8 mouse cellular contexts compared by ENCODE assay signal in genomic region chr13:34342286-34342890, GRCm38 (mm10). TPM values are rescaled to one million over a fixed set of nuclear protein-coding genes. Genes with fewer than 3 reads are reported as not detected.
A peak's percentile ranks its signal among the peaks of the same experiment; 100 is the strongest.
DNase-seq lines count a peak whose midpoint lies in the region; ATAC-seq and TF ChIP-seq lines count a peak whose summit lies in the region.

No protein-coding gene starts in this region.

- TF ChIP-seq CTCF in liver, embryonic 14.5 days (IDR thresholded peaks at IDR 0.05; ENCODE audit: low read depth) = no peak
- TF ChIP-seq CTCF in stomach, postnatal 0 days (IDR thresholded peaks at IDR 0.05; ENCODE audit: low read depth) = no peak

- peak overlapping the region; percentile 82 for H3K27ac ChIP-seq in liver, embryonic 14.5 days
- H3K27ac ChIP-seq in stomach, postnatal 0 days (replicated peaks) = no peak overlapping the region

- DNase-seq in frontal cortex, postnatal 10 days (ENCODE audit: low spot score in 2 of 2) = no peak
- DNase-seq in right cerebral cortex, postnatal 10 days (ENCODE audit: low spot score in 2 of 2) = peak; percentile 40 to 52
- DNase-seq in right cerebral cortex, postnatal 36 days (ENCODE audit: low spot score in 2 of 2) = no peak
- DNase-seq in liver, embryonic 14.5 days (ENCODE audit: low read depth in 3 of 3, low spot score in 3 of 3) = no peak
- DNase-seq in stomach, postnatal 0 days (ENCODE audit: low spot score) = no peak
- no peak for DNase-seq in natural killer cell, adult 2 months (ENCODE audit: low spot score in 2 of 2)
- no peak for DNase-seq in frontal cortex, postnatal 25 days (ENCODE audit: low spot score in 2 of 2)

- no peaks in the 10 kb centered on the region for H3K9me3 ChIP-seq in liver, embryonic 14.5 days (ENCODE audit: control insufficient read depth, low read length)
- no peaks in the 10 kb centered on the region for H3K9me3 ChIP-seq in stomach, postnatal 0 days (ENCODE audit: control insufficient read depth, low read length)

- peak overlapping the region; percentile 80 to 97 for H3K4me3 ChIP-seq in liver, embryonic 14.5 days (ENCODE audit: insufficient read depth in 1 of 2, low read depth in 2 of 2, low read length in 2 of 2)
- peak overlapping the region; percentile 70 for H3K4me3 ChIP-seq in stomach, postnatal 0 days (ENCODE audit: low read depth, low read length)

- no peaks in the 10 kb centered on the region for H3K27me3 ChIP-seq in liver, embryonic 14.5 days (ENCODE audit: control insufficient read depth, insufficient read depth, low read length)
- no peaks in the 10 kb centered on the region for H3K27me3 ChIP-seq in stomach, postnatal 0 days (ENCODE audit: control insufficient read depth, insufficient read depth, low read length)

- H3K4me1 ChIP-seq in liver, embryonic 14.5 days (replicated peaks; ENCODE audit: control insufficient read depth in 2 of 2, insufficient read depth in 2 of 2, low read length in 1 of 2) = peaks cover 36 to 40% of the 10 kb centered on the region in 2 experiments
- H3K4me1 ChIP-seq in stomach, postnatal 0 days (replicated peaks; ENCODE audit: control insufficient read depth, insufficient read depth) = no peaks in the 10 kb centered on the region; the same call in 1 of the 2 replicates

- peak; percentile 30 for ATAC-seq in frontal cortex, adult (ENCODE audit: low TSS enrichment)
- ATAC-seq in liver, embryonic 14.5 days (ENCODE audit: insufficient read depth) = no peak
- ATAC-seq in stomach, postnatal 0 days (ENCODE audit: low FRiP score, low TSS enrichment) = no peak

- no peak for TF ChIP-seq EP300 in liver, embryonic 14.5 days (IDR thresholded peaks at IDR 0.05; ENCODE audit: low read depth)
- TF ChIP-seq EP300 in stomach, postnatal 0 days (optimal IDR thresholded peaks at IDR 0.05) = no peak

- peaks cover 36% of the 10 kb centered on the region for H3K36me3 ChIP-seq in liver, embryonic 14.5 days (replicated peaks; ENCODE audit: control insufficient read depth, insufficient read depth, low read depth)
- H3K36me3 ChIP-seq in stomach, postnatal 0 days (ENCODE audit: control insufficient read depth, insufficient read depth, low read length) = no peaks in the 10 kb centered on the region

- peak overlapping the region; percentile 99 for H3K9ac ChIP-seq in liver, embryonic 14.5 days (replicated peaks)
- no peak overlapping the region for H3K9ac ChIP-seq in stomach, postnatal 0 days (ENCODE audit: low read length)

- H3K4me2 ChIP-seq in liver, embryonic 14.5 days (ENCODE audit: low read depth) = peak overlapping the region; percentile 82
- H3K4me2 ChIP-seq in stomach, postnatal 0 days (replicated peaks; ENCODE audit: low read depth) = peak overlapping the region; percentile 95

- 42% methylated on average over 6 of the region's 6 CpGs for WGBS in liver, embryonic 14.5 days (ENCODE audit: insufficient replicate concordance)
- WGBS in stomach, postnatal 0 days = 67% methylated on average over 6 of the region's 6 CpGs

RNA-seq across cellular contexts. Expression of gene Slc22a23, which starts 2.6 kb away (rescaled TPM):
- 21.4 and 24.4 TPM in 2 replicates for polyA plus RNA-seq in liver, embryonic 14.5 days (2012; rRNA removed)
- polyA plus RNA-seq in liver, embryonic 14.5 days (2014; fragmentation: Nextera tagmentation; extraction: Ambion mirVana) = 9.3 and 11.9 TPM in 2 replicates
- 6.9 and 7.5 TPM in 2 replicates for polyA plus RNA-seq in stomach, postnatal 0 days (2015; fragmentation: Nextera tagmentation; extraction: Ambion mirVana)

Comparison
In these comparisons a context has a peak if more than half of its experiments do, and no peak if none do; other contexts are left out.
1. DNase-seq: peak in right cerebral cortex, postnatal 10 days (2 of 2); none in frontal cortex, postnatal 10 days (0 of 2), right cerebral cortex, postnatal 36 days (0 of 2), liver, embryonic 14.5 days (0 of 3), stomach, postnatal 0 days (single experiment), natural killer cell, adult 2 months (0 of 2) and frontal cortex, postnatal 25 days (0 of 2).